Mouse (Mus musculus) CH12.LX (cell line): Measurements from ENCODE around the gene Tbc1d9b. TPM values are rescaled to one million over a fixed set of nuclear protein-coding genes. Genes with fewer than 3 reads are reported as not detected.

Experiments used
- DNase-seq: peaks from one replicate; pipeline ENCODE4 v3.0.0-alpha.2; 2013; ENCODE audit errors: extremely low read depth
- H3K27ac ChIP-seq: 2 replicates; pipeline ENCODE4 v1.5.1; 2012; ENCODE audit warnings: low read depth, mild to moderate bottlenecking, control low read depth, moderate library complexity; ENCODE audit not compliant: insufficient read depth
- H3K27me3 ChIP-seq: replicated peaks from 2 replicates; pipeline ENCODE3; 2012; ENCODE audit warnings: inconsistent platforms
- H3K36me3 ChIP-seq, 2 experiments: replicated peaks in 1 of 2; 2 replicates each; pipeline versions ENCODE3 to v1.6.1; 2012; ENCODE audit warnings: inconsistent platforms in 1 of 2, low read length in 1 of 2, mild to moderate bottlenecking in 1 of 2, mixed read lengths in 1 of 2, moderate library complexity in 1 of 2; ENCODE audit not compliant: control insufficient read depth in 1 of 2, insufficient read depth in 1 of 2
- H3K4me1 ChIP-seq, 2 experiments: 2 replicates each; pipeline ENCODE4 v1.6.1; 2012; ENCODE audit warnings: inconsistent platforms in 1 of 2, moderate library complexity in 1 of 2; ENCODE audit not compliant: insufficient read depth in 2 of 2, control insufficient read depth in 1 of 2
- H3K4me2 ChIP-seq: 2 replicates; pipeline ENCODE4 v1.6.1; 2012; ENCODE audit warnings: low read depth, mild to moderate bottlenecking, control low read depth; ENCODE audit not compliant: poor library complexity, insufficient read depth, severe bottlenecking
- H3K4me3 ChIP-seq, 3 experiments: fragments of 150-350 bp in 1 of 3; sonication (generic) in 1 of 3; replicated peaks in 1 of 3; 2 replicates each; pipeline versions ENCODE3 to v1.5.1; 2011 to 2012; ENCODE audit warnings: low read depth in 2 of 3, low read length in 2 of 3, mild to moderate bottlenecking in 2 of 3, moderate library complexity in 2 of 3, control low read depth in 1 of 3, improper control_type of control experiment in 1 of 3, inconsistent platforms in 1 of 3, mixed read lengths in 1 of 3; ENCODE audit not compliant: poor library complexity in 1 of 3
- H3K79me2 ChIP-seq: replicated peaks from 2 replicates; pipeline ENCODE4 v1.6.1; 2012; ENCODE audit warnings: mild to moderate bottlenecking, moderate library complexity; ENCODE audit not compliant: control insufficient read depth, poor library complexity, insufficient read depth, severe bottlenecking; ENCODE audit errors: extremely low read depth
- H3K9ac ChIP-seq: 2 replicates; pipeline ENCODE4 v1.6.1; 2012; ENCODE audit warnings: low read depth, mild to moderate bottlenecking, control low read depth, moderate library complexity; ENCODE audit not compliant: insufficient read depth
- H3K9me3 ChIP-seq: replicated peaks from 2 replicates; pipeline ENCODE3; 2012; ENCODE audit warnings: low read length, inconsistent platforms, mixed read lengths
- BHLHE40 ChIP-seq: IDR thresholded peaks from 2 replicates; pipeline ENCODE4 v1.6.1; 2011; ENCODE audit warnings: mild to moderate bottlenecking, low read depth, low read length, improper control_type of control experiment
- CHD1 ChIP-seq: IDR thresholded peaks from 2 replicates; pipeline ENCODE4 v1.6.1; 2012; ENCODE audit warnings: low read depth, low read length, improper control_type of control experiment, inconsistent platforms
- CHD2 ChIP-seq: IDR thresholded peaks from 2 replicates; pipeline ENCODE4 v1.6.1; 2011; ENCODE audit warnings: low read length, improper control_type of control experiment
- E2F4 ChIP-seq: IDR thresholded peaks from 2 replicates; pipeline ENCODE4 v1.6.1; 2011; ENCODE audit warnings: low read depth, low read length, improper control_type of control experiment; ENCODE audit not compliant: insufficient replicate concordance
- ETS1 ChIP-seq: conservative IDR thresholded peaks from 2 replicates; pipeline ENCODE4 v1.6.1; 2012; ENCODE audit warnings: low read depth, mild to moderate bottlenecking, inconsistent platforms, low read length, improper control_type of control experiment, moderate library complexity
- GABPA ChIP-seq: IDR thresholded peaks from 2 replicates; pipeline ENCODE4 v1.6.1; 2012; ENCODE audit warnings: low read depth, low read length, improper control_type of control experiment, inconsistent platforms; ENCODE audit not compliant: insufficient replicate concordance
- HCFC1 ChIP-seq: IDR thresholded peaks from 2 replicates; pipeline ENCODE4 v1.6.1; 2012; ENCODE audit warnings: low read depth, mild to moderate bottlenecking, inconsistent platforms, low read length, improper control_type of control experiment
- JUN ChIP-seq: IDR thresholded peaks from 2 replicates; pipeline ENCODE4 v1.6.1; 2011; ENCODE audit warnings: low read depth, mild to moderate bottlenecking, low read length, improper control_type of control experiment, moderate library complexity; ENCODE audit not compliant: insufficient read depth
- JUND ChIP-seq: conservative IDR thresholded peaks from 2 replicates; pipeline ENCODE4 v1.6.1; 2011; ENCODE audit warnings: low read depth, low read length, improper control_type of control experiment
- KAT2A ChIP-seq: IDR thresholded peaks from 2 replicates; pipeline ENCODE4 v1.6.1; 2012; ENCODE audit warnings: low read length, improper control_type of control experiment, inconsistent platforms; ENCODE audit not compliant: insufficient replicate concordance
- MAFK ChIP-seq: IDR thresholded peaks from 2 replicates; pipeline ENCODE4 v1.6.1; 2011; ENCODE audit warnings: low read length, improper control_type of control experiment; ENCODE audit not compliant: insufficient replicate concordance
- MAX ChIP-seq: IDR thresholded peaks from 2 replicates; pipeline ENCODE4 v1.6.1; 2011; ENCODE audit warnings: low read length, improper control_type of control experiment
- MAZ ChIP-seq: IDR thresholded peaks from 2 replicates; pipeline ENCODE4 v1.6.1; 2012; ENCODE audit warnings: low read depth, mild to moderate bottlenecking, inconsistent platforms, low read length, improper control_type of control experiment, moderate library complexity
- MEF2A ChIP-seq: IDR thresholded peaks from 2 replicates; pipeline ENCODE4 v1.6.1; 2014; ENCODE audit warnings: low read depth, mild to moderate bottlenecking, inconsistent platforms, low read length, improper control_type of control experiment, borderline replicate concordance
- MYC ChIP-seq: IDR thresholded peaks from 2 replicates; pipeline ENCODE4 v1.6.1; 2011; ENCODE audit warnings: low read depth, mild to moderate bottlenecking, improper control_type of control experiment, low read length
- NRF1 ChIP-seq: IDR thresholded peaks from 2 replicates; pipeline ENCODE4 v1.6.1; 2014; ENCODE audit warnings: low read depth, mild to moderate bottlenecking, inconsistent platforms, low read length, improper control_type of control experiment, moderate library complexity
- POLR2A ChIP-seq: IDR thresholded peaks from 2 replicates; pipeline ENCODE4 v1.6.1; 2011; ENCODE audit warnings: low read depth, mild to moderate bottlenecking, improper control_type of control experiment, low read length
- POLR2AphosphoS2 ChIP-seq: IDR thresholded peaks from 2 replicates; pipeline ENCODE4 v1.6.1; 2011; ENCODE audit warnings: low read depth, low read length, improper control_type of control experiment
- RCOR1 ChIP-seq: conservative IDR thresholded peaks from 2 replicates; pipeline ENCODE4 v1.6.1; 2012; ENCODE audit warnings: low read depth, mild to moderate bottlenecking, inconsistent platforms, low read length, improper control_type of control experiment
- SIN3A ChIP-seq: IDR thresholded peaks from 2 replicates; pipeline ENCODE4 v1.6.1; 2012; ENCODE audit warnings: low read length, improper control_type of control experiment, inconsistent platforms
- SMC3 ChIP-seq: IDR thresholded peaks from 2 replicates; pipeline ENCODE4 v1.6.1; 2011; ENCODE audit warnings: low read depth, low read length, improper control_type of control experiment
- TBP ChIP-seq: conservative IDR thresholded peaks from 2 replicates; pipeline ENCODE4 v1.6.1; 2011; ENCODE audit warnings: low read depth, low read length, improper control_type of control experiment
- USF2 ChIP-seq: conservative IDR thresholded peaks from 2 replicates; pipeline ENCODE4 v1.6.1; 2011; ENCODE audit warnings: low read depth, low read length, improper control_type of control experiment
- ZC3H11A ChIP-seq: IDR thresholded peaks from 2 replicates; pipeline ENCODE4 v1.6.1; 2012; ENCODE audit warnings: low read depth, mild to moderate bottlenecking, inconsistent platforms, low read length, improper control_type of control experiment
- ZKSCAN1 ChIP-seq: IDR thresholded peaks from 2 replicates; pipeline ENCODE4 v1.6.1; 2012; ENCODE audit warnings: low read depth, inconsistent platforms, low read length, improper control_type of control experiment, borderline replicate concordance
- ZMIZ1 ChIP-seq: IDR thresholded peaks from 2 replicates; pipeline ENCODE4 v1.6.1; 2012; ENCODE audit warnings: low read depth, mild to moderate bottlenecking, inconsistent platforms, low read length, improper control_type of control experiment
- dilution Hi-C: fragments of 300-500 bp; cut with MboI; formaldehyde crosslinking; loops from 2 replicates; pipeline ENCODE4 v1.14.3; 2020; ENCODE audit warnings: low sequenced_read_pairs; ENCODE audit not compliant: extremely low pct_unique_long_range_greater_than_20kb, extremely low pct_ligation_motif_present
- in situ Hi-C: fragments of 300-500 bp; cut with MboI; formaldehyde crosslinking; loops from 3 replicates; pipeline ENCODE4 v1.14.3; 2019; ENCODE audit warnings: low sequenced_read_pairs, low pct_ligation_motif_present, low pct_unique_long_range_greater_than_20kb, mixed read lengths
- polyA plus RNA-seq: library from polyadenylated mRNA; unstranded; fragments of >175 nt; gene quantifications from 2 replicates; pipeline ENCODE4 v1.2.1, GENCODE M21; 2012; ENCODE audit warnings: low read depth; ENCODE audit not compliant: insufficient read length
- total RNA-seq, 2 experiments: library from RNA; depleted of rRNA; stranded (reverse); fragments of 300-350 nt in 1 of 2; fragments of >200 nt in 1 of 2; gene quantifications; 2 replicates each; pipeline ENCODE4 v1.2.3; 2012 to 2014

The Tbc1d9b gene
- total and polyA plus RNA-seq, 3 experiments, result 14.1 to 28.6 (median 27.9) TPM

DNA sequence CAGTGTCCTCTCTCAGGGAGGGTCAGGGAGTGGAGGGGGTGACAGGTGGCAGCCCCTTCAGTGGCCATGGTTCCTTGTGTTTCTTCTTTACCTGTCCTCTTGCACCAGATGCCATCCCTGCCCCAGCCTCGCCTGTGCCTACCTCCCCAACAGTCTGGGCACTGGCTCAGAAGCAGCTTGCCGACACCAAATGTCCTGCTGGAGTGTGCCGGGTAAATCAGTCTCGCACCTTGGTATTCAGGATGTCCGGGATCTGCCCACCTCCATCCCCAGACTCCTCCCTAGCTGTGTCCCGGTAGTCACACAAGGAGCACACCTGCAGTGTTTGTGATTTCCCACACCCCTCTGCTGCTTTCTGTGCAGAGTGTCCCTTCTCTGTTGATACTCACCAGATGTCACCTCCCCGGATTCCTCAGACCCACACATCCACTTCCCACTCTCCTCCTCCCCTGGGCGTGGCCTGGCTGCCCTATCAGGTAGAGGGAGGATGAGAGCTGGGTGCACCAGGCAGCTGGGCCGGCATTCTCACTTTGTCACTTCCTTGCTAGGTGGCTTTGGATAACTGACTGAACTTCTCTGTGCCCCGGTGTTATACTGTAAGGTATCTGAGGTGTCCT is 7.1 kb downstream of the Tbc1d9b start:
- Histone ChIP-seq H3K4me1 (peaks cover 0 to 4% of the 10 kb centered on the region in 2 experiments; a peak in 1 of 4 replicates), H3K27me3 (no peaks in the 10 kb centered on the region), H3K79me2 (no peaks in the 10 kb centered on the region), H3K9ac (no peak overlapping the region), H3K9me3 (no peaks in the 10 kb centered on the region), H3K4me2 (no peak overlapping the region), H3K27ac (no peak overlapping the region), H3K4me3 (no peak overlapping the region), H3K36me3 (peaks cover 48 to 94% of the 10 kb centered on the region in 2 experiments)
- TF ChIP-seq POLR2A (no peak), MAZ (no peak), SMC3 (no peak), HCFC1 (no peak), BHLHE40 (no peak), CHD1 (no peak), KAT2A (no peak), POLR2AphosphoS2 (no peak), USF2 (no peak), MAFK (no peak), MYC (no peak), ZKSCAN1 (no peak), ETS1 (no peak), ZMIZ1 (no peak), TBP (no peak), GABPA (no peak), MAX (no peak), MEF2A (no peak)
- dilution Hi-C loops, result no loop called here
- in situ Hi-C loops, result loop anchor here (10.0 kb wide), 1 partner anchor 226 kb away; no protein-coding TSS in a partner anchor
- DNase-seq, result no peak

DNA sequence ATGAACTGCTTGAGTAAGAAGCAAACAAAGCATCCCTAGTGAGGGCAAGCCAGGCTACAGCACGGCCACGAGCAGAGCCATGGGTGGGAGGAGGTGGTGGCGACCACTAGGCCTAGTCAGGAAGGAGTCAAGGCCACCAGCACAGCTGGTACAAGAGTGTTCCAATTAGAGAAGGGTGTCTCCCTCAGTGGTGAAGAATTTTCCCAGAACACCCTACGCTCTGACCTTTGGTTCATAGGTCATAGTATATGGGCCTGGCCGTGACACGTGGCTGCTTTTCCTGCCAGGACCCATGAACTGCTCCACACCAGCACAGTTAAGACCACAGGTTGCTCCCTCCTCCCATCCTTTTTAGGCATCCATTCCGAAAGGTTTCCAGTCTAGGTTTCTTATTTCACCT is 8.4 kb downstream of the Tbc1d9b start:
- dilution Hi-C loops, result no loop called here
- no peak overlapping the region for H3K4me3 ChIP-seq
- DNase-seq, result no peak
- H3K27me3 ChIP-seq, result no peaks in the 10 kb centered on the region
- H3K4me2 ChIP-seq, result no peak overlapping the region
- peaks cover 53 to 91% of the 10 kb centered on the region in 2 experiments for H3K36me3 ChIP-seq
- H3K27ac ChIP-seq, result no peak overlapping the region
- in situ Hi-C loops, result loop anchor here (10.0 kb wide), 1 partner anchor 225 kb away; no protein-coding TSS in a partner anchor
- no peaks in the 10 kb centered on the region for H3K79me2 ChIP-seq
- H3K9ac ChIP-seq, result no peak overlapping the region
- peaks cover 0 to 4% of the 10 kb centered on the region in 2 experiments; a peak in 1 of 4 replicates for H3K4me1 ChIP-seq
- TF ChIP-seq JUN (no peak), ZMIZ1 (no peak), NRF1 (no peak), CHD2 (no peak), E2F4 (no peak), JUND (no peak), ZC3H11A (no peak), ZKSCAN1 (no peak), USF2 (no peak), RCOR1 (no peak), POLR2A (no peak), ETS1 (no peak), SIN3A (no peak)
- no peaks in the 10 kb centered on the region for H3K9me3 ChIP-seq
